Mouse (Mus musculus) lung, postnatal 0 days (tissue): ENCODE data around the gene Alox12.

Experiments used
- CTCF ChIP-seq: IDR thresholded peaks from 2 replicates; pipeline ENCODE4 v1.5.1; 2016; ENCODE audit warnings: antibody characterized with exemption, mild to moderate bottlenecking
- EP300 ChIP-seq: IDR thresholded peaks from 2 replicates; pipeline ENCODE4 v1.6.1; 2016; ENCODE audit warnings: antibody characterized with exemption, mild to moderate bottlenecking, control low read depth

GRCm38 (mm10) chr11:70284757-70285156 is 29.6 kb upstream of the Alox12 start:
- no peak for TF ChIP-seq CTCF
- no peak for TF ChIP-seq EP300
